27 mouse cellular contexts compared by ENCODE assay signal in the genomic region with DNA sequence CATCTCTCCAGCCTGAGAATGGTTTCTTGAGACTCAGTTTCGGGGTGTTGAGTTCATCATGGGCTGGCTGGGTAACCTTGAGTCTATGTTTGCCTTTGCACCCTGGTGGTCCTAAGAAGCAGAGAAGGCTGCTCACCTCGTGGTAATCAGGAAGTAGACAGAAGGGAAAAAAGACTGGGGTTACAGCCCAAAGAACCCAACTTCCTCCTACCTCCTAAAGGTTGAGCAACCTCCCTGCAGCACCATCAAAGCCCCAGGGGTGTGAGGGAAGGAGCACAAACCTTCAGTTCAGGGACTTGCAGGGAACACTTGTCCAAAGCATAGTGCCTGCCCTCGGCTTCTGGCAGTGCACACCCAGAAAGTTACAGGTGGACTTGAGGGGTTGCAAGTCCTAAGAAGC. TPM values are rescaled to one million over a fixed set of nuclear protein-coding genes. Genes with fewer than 3 reads are reported as not detected.
"Had no signal": no experiment of that assay in that cellular context is flagged by ENCODE, and none has a peak within 500 bp of the region (broad histone marks: within the 10 kb centered on the region; RNA-seq: fewer than 3 reads in every experiment).

No protein-coding gene starts in this region.

- H3K9me3 ChIP-seq: heart, embryonic 13.5 days; heart, embryonic 15.5 days; hindbrain, embryonic 13.5 days; hindbrain, embryonic 15.5 days; limb, embryonic 10.5 days; limb, embryonic 12.5 days; liver, embryonic 13.5 days had no signal

- H3K27me3 ChIP-seq: hindbrain, embryonic 13.5 days; hindbrain, embryonic 15.5 days; limb, embryonic 12.5 days; liver, embryonic 13.5 days had no signal

- ATAC-seq: hindbrain, postnatal 0 days; intestine, embryonic 16.5 days had no signal

- H3K27ac ChIP-seq: gastrocnemius, adult 2 months; heart, adult 2 months; heart, embryonic 13.5 days; heart, embryonic 15.5 days; hindbrain, embryonic 13.5 days; hindbrain, embryonic 15.5 days; hindbrain, postnatal 0 days; layer of hippocampus, adult 2 months; left cerebral cortex, adult 2 months; limb, embryonic 10.5 days; limb, embryonic 12.5 days; liver, embryonic 13.5 days had no signal

- H3K4me2 ChIP-seq: heart, embryonic 11.5 days; heart, embryonic 13.5 days; heart, embryonic 15.5 days; hindbrain, embryonic 13.5 days; hindbrain, embryonic 15.5 days; limb, embryonic 12.5 days; liver, embryonic 11.5 days; liver, embryonic 13.5 days had no signal

- H3K9ac ChIP-seq: heart, embryonic 13.5 days; heart, embryonic 15.5 days; hindbrain, embryonic 13.5 days; hindbrain, embryonic 15.5 days; limb, embryonic 12.5 days; liver, embryonic 13.5 days had no signal

- H3K4me3 ChIP-seq: gastrocnemius, adult 2 months; heart, adult 2 months; heart, embryonic 13.5 days; heart, embryonic 15.5 days; hindbrain, embryonic 13.5 days; hindbrain, embryonic 15.5 days; layer of hippocampus, adult 2 months; left cerebral cortex, adult 2 months; limb, embryonic 10.5 days; limb, embryonic 12.5 days; liver, embryonic 13.5 days had no signal

- H3K36me3 ChIP-seq: heart, embryonic 13.5 days; heart, embryonic 15.5 days; hindbrain, embryonic 13.5 days; hindbrain, embryonic 15.5 days; limb, embryonic 10.5 days; limb, embryonic 12.5 days; liver, embryonic 13.5 days had no signal

- H3K4me1 ChIP-seq: heart, embryonic 13.5 days; heart, embryonic 15.5 days; limb, embryonic 10.5 days; limb, embryonic 12.5 days; liver, embryonic 13.5 days had no signal

- DNase-seq: gastrocnemius, adult 2 months; gastrocnemius, postnatal 10 days; gastrocnemius, postnatal 25 days; heart, adult 11 months; heart, adult 2 months; heart, postnatal 14 days; heart, postnatal 36 days; kidney, adult 18-20 months; kidney, adult 8-10 months; kidney, postnatal 10 days; kidney, postnatal 25 days; kidney, postnatal 4 days; liver; liver, embryonic 13.5 days had no signal

RNA-seq across cellular contexts. Expression of a gene that starts 11.5 kb away (rescaled TPM):
- total RNA-seq: heart, postnatal 14 days; hematopoietic stem cell, adult 5-6 weeks had no signal
